Mouse (Mus musculus) stomach, postnatal 0 days (tissue): ENCODE results near the gene Myo5a. TPM values are rescaled to one million over a fixed set of nuclear protein-coding genes. Genes with fewer than 3 reads are reported as not detected.

Source experiments
- ATAC-seq: fragments of 200-750 bp; cut with Nextera tagmentation; 2 replicates; pipeline ENCODE4 v1.8.0; 2017; ENCODE audit not compliant: low FRiP score, low TSS enrichment
- DNase-seq: peaks from one replicate; pipeline ENCODE4 v3.0.0-alpha.2; 2016; ENCODE audit warnings: low spot score
- H3K27ac ChIP-seq: fragments of 300-500 bp; sonication (generic); replicated peaks from 2 replicates; pipeline ENCODE4 v1.5.1; 2014; ENCODE audit warnings: mild to moderate bottlenecking, control low read depth
- H3K27me3 ChIP-seq: fragments of 300-500 bp; sonication (generic); 2 replicates; pipeline ENCODE4 v1.6.1; 2014; ENCODE audit warnings: low read length; ENCODE audit not compliant: control insufficient read depth, insufficient read depth
- H3K36me3 ChIP-seq: fragments of 300-500 bp; sonication (generic); 2 replicates; pipeline ENCODE4 v1.6.1; 2014; ENCODE audit warnings: low read length, mixed read lengths; ENCODE audit not compliant: control insufficient read depth, insufficient read depth
- H3K4me1 ChIP-seq: fragments of 300-500 bp; sonication (generic); replicated peaks from 2 replicates; pipeline ENCODE4 v1.6.1; 2014; ENCODE audit warnings: antibody characterized with exemption; ENCODE audit not compliant: control insufficient read depth, insufficient read depth
- H3K4me2 ChIP-seq: fragments of 300-500 bp; sonication (generic); replicated peaks from 2 replicates; pipeline ENCODE4 v1.6.1; 2014; ENCODE audit warnings: low read depth, mild to moderate bottlenecking, control low read depth, moderate library complexity
- H3K4me3 ChIP-seq: fragments of 300-500 bp; sonication (generic); 2 replicates; pipeline ENCODE4 v1.5.1; 2014; ENCODE audit warnings: low read depth, low read length, control low read depth
- H3K9ac ChIP-seq: fragments of 300-500 bp; sonication (generic); 2 replicates; pipeline ENCODE4 v1.6.1; 2014; ENCODE audit warnings: mild to moderate bottlenecking, low read length, control low read depth, mixed read lengths
- H3K9me3 ChIP-seq: fragments of 300-500 bp; sonication (generic); 2 replicates; pipeline ENCODE4 v1.6.1; 2016; ENCODE audit warnings: low read length; ENCODE audit not compliant: control insufficient read depth
- CTCF ChIP-seq: IDR thresholded peaks from 2 replicates; pipeline ENCODE4 v1.5.1; 2016; ENCODE audit warnings: antibody characterized with exemption, low read depth, mild to moderate bottlenecking, moderate library complexity
- EP300 ChIP-seq: optimal IDR thresholded peaks from 2 replicates; pipeline ENCODE3; 2016; ENCODE audit warnings: antibody characterized with exemption
- WGBS: fragments of 180-500 bp; shearing (Covaris S2); extraction: QIAGEN DNeasy Blood & Tissue Kit; methylation state at CpG from one replicate; pipeline ENCODE4 v1.1.7; 2014; 5-methylcytosine and 5-hydroxymethylcytosine counted together
- polyA plus RNA-seq: library from polyadenylated mRNA; unstranded; fragments of >200 nt; fragmentation: Nextera tagmentation; extraction: Ambion mirVana; gene quantifications from 2 replicates; pipeline ENCODE4 v1.2.1, GENCODE M21; 2015

Gene Myo5a
- polyA plus RNA-seq, 1 experiment from 2014 or later: 4.9 TPM

- Histone ChIP-seq H3K36me3 (0 out of 2 replicates have a peak, but pooled peaks cover 3% of the 10 kb centered on the region), H3K9ac (no peak overlapping the region), H3K4me2 (no peak overlapping the region), H3K9me3 (no peaks in the 10 kb centered on the region), H3K4me1 (no peaks in the 10 kb centered on the region), H3K4me3 (no peak overlapping the region), H3K27ac (no peak overlapping the region), H3K27me3 (no peaks in the 10 kb centered on the region)
- ATAC-seq (no peak), DNase-seq (no peak)
- WGBS: 92% methylated on average over 8 of the region's 8 CpGs
- no peak for TF ChIP-seq EP300
- TF ChIP-seq CTCF: no peak
Measured at GRCm38 (mm10) chr9:75271539-75271938, 200.7 kb downstream of the Myo5a start.

Other genes starting within 250 kb of the Myo5a start
- 0.08 and 0.10 TPM in 2 replicates for gene Onecut1, start 209.1 kb upstream of the Myo5a start, polyA plus RNA-seq
- gene Fam214a, start 118.1 kb upstream of the Myo5a start, polyA plus RNA-seq: 10.7 and 13.1 TPM in 2 replicates
- 301 and 327 TPM in 2 replicates for gene Arpp19, start 33.4 kb upstream of the Myo5a start, polyA plus RNA-seq
- 11.4 and 13.2 TPM in 2 replicates for gene Myo5c, start 161.0 kb downstream of the Myo5a start, polyA plus RNA-seq
- gene Gnb5, start 235.3 kb downstream of the Myo5a start, polyA plus RNA-seq: 16.1 and 17.5 TPM in 2 replicates